Mouse (Mus musculus): ENCODE measurements at regions not wholly inside any gene's neighbourhood (a gene's known extent, or its start where the extent isn't known, plus 50 kb on each side); places are given as distances from the start of the nearest gene placed in this dataset.

DNA sequence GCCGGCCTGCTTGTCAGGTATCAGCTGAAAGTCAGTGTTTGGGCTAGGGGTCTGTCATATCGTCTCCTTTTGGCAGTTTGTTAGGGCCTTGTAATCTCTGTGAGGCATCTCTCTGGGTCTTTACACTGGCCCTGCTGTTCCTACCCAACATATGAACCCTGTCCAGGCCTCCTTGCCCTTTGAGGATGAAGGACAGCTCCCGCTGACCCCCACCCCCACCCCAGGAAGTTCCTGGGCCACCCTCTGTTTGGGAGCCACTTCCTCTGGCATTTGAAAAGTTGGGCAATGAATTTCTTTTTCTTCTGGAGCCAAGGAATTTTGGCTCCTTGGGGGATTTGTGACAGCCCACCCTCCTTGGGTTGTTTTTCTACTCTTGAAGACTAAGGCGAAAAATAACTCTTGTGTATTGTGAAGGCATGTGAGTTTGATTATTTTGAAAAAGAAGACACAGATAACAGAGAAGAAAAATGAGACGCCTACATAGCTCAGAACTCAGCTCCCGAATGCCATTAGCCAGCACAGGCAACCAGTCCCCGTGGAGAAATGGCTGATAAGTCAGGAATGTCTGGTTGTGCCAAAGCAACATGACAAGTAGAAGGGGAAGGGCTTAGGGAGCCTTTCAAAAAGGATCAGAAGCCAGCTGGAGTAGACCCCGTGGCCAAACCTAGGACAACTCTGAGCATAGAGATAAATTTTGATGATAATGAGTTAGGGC, 249.5 kb downstream of the Gm49356 start:
- no peak for DNase-seq (ENCODE audit: low spot score in 2 of 2)

GRCm38 (mm10) chr15:59141621-59142020, 252.5 kb downstream of the Gm49356 start:
- DNase-seq (ENCODE audit: low spot score in 2 of 2): no peak

- DNase-seq (ENCODE audit: low spot score in 2 of 2): no peak
Observed at GRCm38 (mm10) chr15:59142481-59142880, 253.4 kb downstream of the Gm49356 start.

GRCm38 (mm10) chr15:59143891-59144290, 254.8 kb downstream of the Gm49356 start:
- DNase-seq (ENCODE audit: low spot score in 2 of 2): no peak

GRCm38 (mm10) chr15:59145679-59146078, 256.6 kb downstream of the Gm49356 start:
- no peak for DNase-seq (ENCODE audit: low spot score in 2 of 2)

GRCm38 (mm10) chr15:59146111-59146510, 257.0 kb downstream of the Gm49356 start:
- DNase-seq (ENCODE audit: low spot score in 2 of 2): no peak

DNA sequence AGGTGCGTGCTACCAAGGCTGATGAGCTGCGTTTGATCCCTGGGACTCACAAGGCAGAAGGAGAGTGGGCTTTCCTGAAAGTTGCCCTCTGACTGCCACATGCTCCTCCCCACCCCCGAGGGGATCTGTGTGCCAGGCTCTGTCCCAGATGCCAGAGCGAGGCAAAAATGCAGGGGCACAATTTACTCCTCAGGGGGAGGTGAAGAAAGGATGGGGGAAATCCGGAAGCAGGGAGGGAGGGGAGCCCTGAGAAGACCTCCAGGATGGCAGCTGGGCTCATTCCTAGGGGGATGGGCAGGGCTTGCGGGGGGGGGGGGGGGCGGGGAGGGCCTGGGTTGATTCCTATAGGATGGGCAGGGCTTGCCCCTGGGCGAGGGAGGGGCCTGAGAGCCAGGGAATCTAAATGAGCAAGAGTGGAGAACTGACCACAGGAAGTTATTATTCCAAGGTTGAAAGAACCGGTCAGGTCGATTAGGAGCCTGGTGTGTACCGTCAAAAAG, 257.5 kb downstream of the Gm49356 start:
- no peak for DNase-seq (ENCODE audit: low spot score in 2 of 2)

DNA sequence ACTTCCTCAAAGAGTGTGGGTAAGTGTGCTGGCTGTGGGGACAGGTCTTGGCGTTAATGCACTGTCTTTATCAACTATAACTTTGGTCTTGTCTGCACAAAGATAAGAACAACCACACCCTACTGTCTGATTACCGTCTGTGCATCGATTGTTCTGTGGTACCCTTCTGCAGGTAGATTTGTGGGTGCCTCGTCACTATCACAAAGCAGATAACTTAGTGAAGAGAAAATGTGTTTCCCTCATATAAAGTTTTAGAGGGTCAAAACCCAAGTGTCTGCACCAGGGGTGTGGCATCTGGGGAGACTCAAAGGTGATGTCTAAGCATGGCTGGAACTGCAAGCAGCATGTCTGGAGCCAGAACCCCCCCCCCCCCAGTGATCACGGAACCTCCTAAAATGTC, 259.4 kb downstream of the Gm49356 start:
- DNase-seq (ENCODE audit: low spot score in 2 of 2): no peak

- no peak for DNase-seq (ENCODE audit: low spot score in 2 of 2)
Observed at GRCm38 (mm10) chr15:59151506-59151905, 262.4 kb downstream of the Gm49356 start.

- no peak for DNase-seq (ENCODE audit: low spot score in 2 of 2)
Observed at GRCm38 (mm10) chr15:59152786-59153388, 263.8 kb downstream of the Gm49356 start.

DNA sequence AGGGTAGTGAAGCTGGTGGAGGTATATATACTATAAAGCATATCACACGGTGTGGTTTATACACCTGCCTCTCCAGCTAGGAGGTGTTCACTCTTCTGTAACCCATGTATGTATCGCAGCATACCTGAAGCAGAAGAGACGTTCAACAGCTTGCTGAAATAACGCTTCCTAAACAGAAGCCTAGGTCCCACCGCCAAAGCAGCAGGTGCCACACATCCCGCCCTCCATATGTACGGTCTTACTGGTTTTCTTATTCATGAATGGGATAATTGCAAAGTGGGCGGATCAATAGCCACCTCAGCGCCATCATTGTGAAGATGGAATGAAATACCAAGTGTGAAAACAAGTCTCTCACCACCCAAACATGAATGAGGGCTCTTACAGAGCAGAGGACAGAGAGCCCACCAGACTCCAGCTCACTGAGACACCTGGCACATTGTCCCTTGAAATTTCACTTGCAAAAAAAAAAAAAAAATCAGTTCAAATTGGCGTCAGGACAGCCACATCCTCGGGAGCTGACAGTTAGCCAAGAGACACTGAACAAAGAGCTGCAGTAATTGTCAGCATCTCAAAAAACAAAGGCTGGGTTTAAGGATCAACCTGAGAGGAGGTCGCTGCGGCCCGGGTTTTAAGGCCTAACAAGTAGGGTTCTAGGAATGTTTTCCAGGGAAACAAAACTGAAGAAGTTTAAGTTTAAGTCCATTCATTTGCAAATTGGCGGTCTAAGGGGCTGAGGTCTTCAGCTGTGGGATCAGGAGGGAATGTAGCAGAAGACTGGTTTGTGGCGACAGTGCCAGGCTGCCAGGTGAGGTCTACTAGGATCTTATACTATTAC, 264.5 kb downstream of the Gm49356 start:
- DNase-seq (ENCODE audit: low spot score in 2 of 2): no peak

DNA sequence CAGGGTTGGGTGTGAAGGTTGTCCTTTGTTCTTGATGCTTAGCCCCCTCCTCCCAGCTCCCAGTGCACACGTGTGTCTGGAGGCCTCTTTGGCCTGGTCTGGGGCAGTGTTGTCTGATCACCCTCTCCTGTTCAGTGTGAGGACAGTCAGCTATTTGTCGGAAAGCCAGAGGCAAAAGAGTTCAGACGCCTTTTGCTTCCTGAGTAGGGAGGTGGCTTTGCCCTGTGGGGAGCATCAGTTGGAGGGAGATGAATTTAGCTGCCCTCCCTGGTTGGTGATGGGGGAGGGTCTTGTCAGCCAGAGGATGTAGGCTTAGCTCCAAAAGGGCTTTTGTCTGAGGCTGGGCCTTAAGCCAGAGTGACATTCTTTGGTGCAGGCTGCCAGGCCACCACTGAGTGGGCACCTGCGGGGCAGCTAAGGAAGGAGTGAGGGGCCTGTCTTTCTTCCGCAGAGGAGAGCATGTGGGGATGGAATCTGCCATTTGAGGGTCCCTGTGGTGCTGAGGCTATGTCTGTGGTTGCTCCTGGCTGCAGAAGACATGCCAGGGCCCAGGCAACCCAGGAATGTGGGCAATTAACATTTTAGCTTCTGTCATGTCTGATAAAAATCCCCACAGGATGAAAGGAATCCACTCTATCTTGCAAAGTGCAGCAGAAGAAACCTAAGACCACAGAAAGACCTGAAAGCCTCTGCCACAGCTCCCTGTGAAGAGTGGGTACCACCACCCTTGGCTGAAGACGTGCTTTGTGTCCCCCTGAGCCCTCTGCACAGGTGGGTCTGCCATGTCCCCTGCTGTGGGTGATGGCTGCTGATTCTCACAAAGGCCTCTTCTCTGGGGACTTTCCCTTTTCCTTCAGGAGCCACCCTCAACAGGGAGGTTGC, 265.6 kb downstream of the Gm49356 start:
- no peak for DNase-seq (ENCODE audit: low spot score in 2 of 2)

DNA sequence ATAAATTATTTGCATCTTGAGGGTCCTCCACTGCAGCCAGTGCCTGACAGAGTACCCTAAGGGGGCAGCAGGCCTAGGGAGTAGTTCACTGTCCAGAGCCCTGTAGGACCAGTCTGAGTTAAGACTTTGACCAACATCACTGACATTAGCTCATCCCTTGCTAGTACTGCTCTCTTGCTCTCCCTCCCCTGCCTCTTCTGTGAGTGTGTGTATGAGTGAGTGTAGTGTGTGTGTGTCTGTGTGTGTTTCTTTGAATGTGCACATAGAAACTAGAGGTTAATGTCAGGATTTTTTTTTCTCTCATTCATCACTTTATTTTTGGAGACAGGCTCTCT, 266.2 kb downstream of the Gm49356 start:
- DNase-seq (ENCODE audit: low spot score in 2 of 2): no peak

DNA sequence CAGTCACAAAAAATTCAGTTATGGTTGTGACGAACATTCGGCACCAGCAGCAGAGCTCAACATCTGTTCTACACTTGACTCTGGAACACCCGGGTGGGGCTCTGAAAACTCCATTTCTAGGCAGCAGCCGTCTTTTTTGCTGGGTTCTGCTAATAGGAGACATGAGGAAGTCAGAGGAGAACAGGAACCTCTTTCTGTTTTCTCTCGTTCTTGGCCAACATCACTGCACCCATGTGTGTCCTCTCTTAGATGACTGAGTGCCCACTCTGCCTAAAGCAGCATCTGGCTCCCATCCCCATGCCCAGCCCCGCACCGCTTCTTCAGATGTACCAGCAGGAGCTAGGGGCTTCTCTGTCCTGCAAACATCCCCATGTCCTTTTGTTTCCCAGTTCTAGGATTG, 267.2 kb downstream of the Gm49356 start:
- no peak for DNase-seq (ENCODE audit: low spot score in 2 of 2)

- DNase-seq (ENCODE audit: low spot score in 2 of 2): no peak
Observed at GRCm38 (mm10) chr15:59158760-59159159, 269.7 kb downstream of the Gm49356 start.

- no peak for DNase-seq (ENCODE audit: low spot score in 2 of 2)
Observed at GRCm38 (mm10) chr15:59160931-59161920, 272.1 kb downstream of the Gm49356 start.

DNA sequence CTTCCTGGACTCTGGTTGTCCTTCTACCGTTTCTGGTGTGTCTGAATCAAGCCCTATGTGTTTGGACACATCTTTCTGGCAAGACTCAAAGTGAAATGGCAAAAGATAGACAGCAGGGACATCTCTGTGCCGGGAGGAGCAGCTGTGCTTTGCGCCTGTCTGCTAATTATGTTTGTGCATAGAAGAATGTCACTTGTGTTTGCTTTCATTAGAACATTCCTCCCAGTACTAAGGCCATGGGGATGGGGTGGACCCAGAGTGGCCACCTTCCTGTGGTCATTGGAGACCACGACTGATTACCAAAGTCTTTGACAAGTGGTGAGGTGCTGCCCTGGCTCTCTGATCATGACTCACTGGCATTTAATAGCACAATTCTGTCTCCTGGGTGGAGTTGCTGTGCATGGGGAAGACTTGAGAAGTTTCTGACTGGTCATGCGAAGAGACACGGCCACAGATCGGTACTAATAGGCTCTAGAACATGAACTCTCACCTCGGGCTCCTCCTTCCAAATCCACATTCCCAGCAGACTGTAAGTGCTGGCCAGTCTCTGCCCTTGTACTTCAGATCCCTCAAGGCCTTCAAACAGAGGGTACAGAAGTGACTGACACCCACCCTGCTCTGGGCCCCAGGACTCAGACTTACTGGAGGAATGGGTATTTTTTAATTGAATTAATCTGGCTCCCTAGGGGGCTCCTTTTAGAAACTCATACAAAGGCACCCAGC, 279.0 kb downstream of the Gm49356 start:
- DNase-seq (ENCODE audit: low spot score in 2 of 2): no peak

GRCm38 (mm10) chr15:59168660-59169170, 279.6 kb downstream of the Gm49356 start:
- no peak for DNase-seq (ENCODE audit: low spot score in 2 of 2)

GRCm38 (mm10) chr15:59169237-59169797, 280.2 kb downstream of the Gm49356 start:
- DNase-seq (ENCODE audit: low spot score in 2 of 2): no peak
